Mouse (Mus musculus): ENCODE data around the gene Arl3. TPM values are rescaled to one million over a fixed set of nuclear protein-coding genes. Genes with fewer than 3 reads are reported as not detected.

Gene Arl3
- 100 to 1,000 TPM; 111 to 121 TPM for total RNA-seq (2021)
- long read RNA-seq, experiment 1, transcript Arl3-201 (6 exons, 843 nt) = major isoform, 14 of 17 reads
- long read RNA-seq, experiment 1, partial matches to known transcripts = 1 of 17 reads
- long read RNA-seq, experiment 1, other reads (novel, unspliced or antisense) = 2 of 17 reads
- long read RNA-seq, experiment 2, transcript Arl3-201 (6 exons, 843 nt) = major isoform, 31 of 43 reads
- long read RNA-seq, experiment 2, partial matches to known transcripts = 3 of 43 reads
- long read RNA-seq, experiment 2, other reads (novel, unspliced or antisense) = 8 of 43 reads

DNA sequence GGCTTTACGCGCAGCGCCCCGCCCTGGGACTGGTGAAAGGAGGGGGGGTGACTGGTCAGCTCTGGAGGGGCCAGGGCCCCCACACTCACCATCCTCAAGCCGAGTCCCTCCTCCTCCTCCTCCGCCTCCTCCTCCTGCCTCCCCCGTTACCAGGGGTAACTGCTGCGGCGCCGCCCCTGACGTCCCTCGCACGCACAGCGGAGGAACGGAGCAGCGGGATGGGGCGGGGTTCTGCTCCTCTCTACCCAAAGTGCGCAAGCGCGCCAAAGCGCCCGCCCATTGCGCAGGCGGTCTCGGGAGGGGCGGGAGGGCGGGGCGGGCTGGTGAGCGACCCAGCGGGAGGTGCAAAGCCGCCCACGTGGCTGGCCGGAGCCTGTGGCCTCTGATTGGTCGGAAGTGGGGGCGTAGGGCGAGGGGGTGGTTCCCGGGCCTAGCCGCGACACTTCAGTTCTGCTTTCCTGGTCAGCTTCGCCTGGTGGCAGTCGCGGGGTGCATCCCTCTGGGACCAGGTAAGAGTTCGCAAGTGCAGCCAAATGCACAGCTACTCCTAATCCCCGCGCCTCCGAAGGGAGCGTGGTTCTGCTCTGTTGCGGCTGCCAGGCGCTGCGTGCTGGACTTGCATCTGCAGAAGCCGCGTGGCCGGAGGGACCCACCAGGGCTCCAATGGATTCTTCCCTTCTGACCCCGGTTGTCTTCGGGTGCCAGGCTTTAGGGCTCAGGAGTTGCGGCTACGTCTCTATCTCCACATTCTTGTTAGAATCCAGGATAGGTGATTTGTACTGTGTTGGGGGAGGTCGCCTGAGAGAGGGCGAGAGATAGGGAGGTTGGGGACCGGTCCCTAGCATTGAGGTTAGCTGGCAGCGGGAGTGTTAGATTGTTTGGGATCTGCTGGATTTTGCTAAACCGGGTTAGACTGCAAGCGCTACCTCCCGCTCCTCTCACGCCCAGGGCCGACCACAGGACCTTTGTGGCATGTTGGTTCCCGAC, at the start of gene Arl3, which contains the start of gene Sfxn2:
Gene Arl3, minus strand, starts transcription at position 248 of the 987 bp plus-strand sequence.
Gene Sfxn2, plus strand, starts transcription at position 415 of the 987 bp plus-strand sequence.
- peak; percentile 91 to 95 for DNase-seq (ENCODE audit: low spot score in 2 of 2)

DNA sequence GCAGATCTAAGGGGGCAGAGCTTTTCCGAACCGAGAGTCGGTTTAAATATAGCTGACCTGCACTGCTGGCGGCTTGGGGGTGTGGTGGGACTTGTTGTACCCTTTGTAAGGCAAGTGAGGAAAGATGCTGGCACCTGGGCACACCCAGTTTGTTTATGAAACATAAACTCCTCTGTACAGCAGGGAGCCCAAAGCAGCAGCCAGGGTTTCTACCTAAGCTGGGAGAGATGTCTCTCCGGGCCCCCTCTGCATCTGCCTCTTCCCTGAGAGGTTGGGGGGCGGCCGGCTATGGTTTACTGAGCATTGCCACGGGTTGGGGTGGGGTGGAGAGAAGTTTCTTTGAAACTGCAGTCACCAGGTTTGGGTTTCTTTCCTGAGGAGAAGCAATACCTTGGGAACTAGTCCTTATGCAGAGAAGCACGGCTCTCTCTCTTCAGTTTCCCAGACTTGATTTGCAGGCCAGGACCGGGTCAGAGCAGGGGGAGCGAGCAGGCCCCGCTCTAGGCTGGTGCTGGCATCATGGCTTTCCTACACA, 49.7 kb upstream of the Arl3 start:
- no peak for DNase-seq (ENCODE audit: low spot score in 2 of 2)

DNA sequence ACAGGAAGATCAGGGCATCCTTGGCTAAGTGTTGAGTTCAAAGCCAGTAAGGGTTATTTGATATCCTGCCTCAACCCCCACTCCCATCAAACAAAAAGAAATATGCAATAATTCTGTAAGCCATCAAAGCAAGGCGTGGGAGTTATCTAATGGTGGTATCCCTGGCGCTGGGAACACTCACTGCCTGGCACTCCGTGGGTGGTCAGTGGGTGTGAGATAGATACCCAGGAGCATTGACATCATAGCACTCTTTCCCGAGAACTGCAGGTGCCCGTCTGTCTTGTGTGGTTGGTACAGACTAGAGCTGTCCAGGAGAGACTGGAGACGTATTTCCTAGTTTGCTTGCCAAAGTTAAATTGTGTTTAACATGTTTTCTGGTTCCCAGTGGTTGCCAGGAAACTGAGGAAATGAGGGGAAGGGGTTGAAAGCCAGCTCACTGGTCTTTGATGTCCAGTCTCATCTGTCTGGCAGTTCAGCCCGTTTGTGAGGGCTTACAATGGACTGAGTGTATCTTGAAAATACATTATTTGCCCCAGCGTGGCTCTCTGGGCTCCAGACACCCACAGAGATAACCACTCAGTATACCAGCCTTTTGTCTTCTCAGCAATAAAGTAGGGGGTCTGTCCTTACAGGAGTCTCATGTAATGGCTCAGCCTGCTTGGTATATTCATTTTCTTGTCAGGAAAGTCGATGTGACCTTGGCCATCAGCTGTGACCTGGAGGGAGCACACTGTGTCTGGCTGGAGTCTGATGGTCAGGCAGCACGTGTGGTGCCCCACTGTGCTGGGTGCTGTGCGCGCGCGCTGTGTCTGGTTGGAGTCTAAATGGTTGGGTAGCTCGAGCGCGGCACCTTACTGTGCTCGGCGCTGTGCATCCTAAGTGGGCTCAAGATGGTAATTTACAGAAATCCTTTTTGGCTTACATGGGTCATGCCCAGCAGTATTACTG, 48.5 kb upstream of the Arl3 start:
- no peak for DNase-seq (ENCODE audit: low spot score in 2 of 2)

DNA sequence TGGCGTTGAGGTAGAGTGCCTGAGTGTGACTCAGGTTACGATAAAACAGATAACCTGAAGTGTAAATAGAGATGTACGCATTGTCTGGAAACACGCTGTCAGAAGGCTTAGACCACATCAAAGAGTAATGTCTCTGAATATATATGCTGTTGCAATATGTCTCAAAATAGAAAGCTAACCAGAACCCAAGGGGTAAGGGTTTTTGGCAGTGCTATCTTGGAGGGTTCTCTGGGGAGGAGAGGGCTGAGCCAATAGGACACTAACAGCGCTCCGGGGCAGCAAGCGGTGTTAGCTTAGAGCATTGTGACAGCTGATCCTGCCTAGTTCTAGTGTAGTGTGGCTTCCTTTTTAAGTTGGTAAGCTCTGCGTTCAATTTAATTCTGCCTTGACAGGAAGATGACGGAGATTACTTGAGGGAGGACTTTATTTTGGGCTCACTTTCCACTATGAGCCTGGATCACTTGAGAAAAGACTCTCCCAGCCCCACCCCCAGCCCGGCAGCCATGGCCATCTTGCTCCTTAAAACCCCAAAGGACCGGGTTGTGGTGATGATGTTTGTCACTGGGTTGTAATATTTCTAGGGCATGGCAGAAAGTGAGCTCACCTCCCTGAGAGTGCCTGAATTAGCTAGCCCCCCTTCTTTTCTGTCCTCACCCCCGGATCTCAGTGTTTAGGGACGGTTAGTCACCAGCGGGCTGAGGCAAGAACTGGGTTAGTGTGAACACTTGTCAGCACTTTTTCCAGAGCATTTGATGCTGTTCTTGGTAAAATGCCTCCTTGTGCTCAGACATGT, 47.2 kb upstream of the Arl3 start:
- no peak for DNase-seq (ENCODE audit: low spot score in 2 of 2)

DNA sequence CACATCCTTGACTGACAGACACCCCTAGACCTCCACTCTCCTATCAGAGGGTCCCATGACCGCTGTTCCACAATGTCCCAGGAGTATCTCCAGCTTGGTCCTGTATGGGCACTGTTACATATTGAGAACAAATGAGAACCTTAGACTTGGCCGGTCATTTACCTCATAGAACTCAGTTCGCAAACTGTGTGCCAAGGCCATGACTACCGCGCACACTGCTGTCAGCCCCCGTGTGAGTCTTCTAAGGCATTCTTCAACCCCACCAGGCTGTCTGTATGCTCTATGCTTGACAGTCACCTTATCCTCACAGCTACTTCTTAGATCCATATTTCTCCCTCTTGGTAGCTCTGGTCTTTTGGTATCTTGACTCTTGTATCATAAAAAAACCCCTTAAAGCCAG, 46.5 kb upstream of the Arl3 start:
- DNase-seq (ENCODE audit: low spot score in 2 of 2) = no peak

DNA sequence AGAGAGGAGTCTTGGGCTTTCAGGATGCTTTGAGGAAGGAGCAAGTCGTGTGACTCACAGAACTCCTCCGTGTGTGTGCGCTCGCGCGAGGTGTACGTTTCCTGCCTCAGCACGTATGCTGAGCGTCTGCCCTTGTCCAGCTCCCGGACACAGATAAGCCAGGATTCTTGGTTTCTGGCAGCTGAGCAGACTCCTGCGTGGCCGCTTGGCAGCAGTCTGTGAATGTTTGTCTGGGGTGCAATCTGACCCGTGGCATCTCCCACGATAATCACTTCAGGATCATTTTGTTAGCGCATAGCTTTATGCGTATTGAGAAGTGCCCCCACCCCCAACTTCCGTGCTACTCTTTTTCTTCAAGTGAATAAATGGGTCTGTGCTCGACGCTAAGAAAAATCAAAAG, 46.0 kb upstream of the Arl3 start:
- DNase-seq (ENCODE audit: low spot score in 2 of 2) = no peak

DNA sequence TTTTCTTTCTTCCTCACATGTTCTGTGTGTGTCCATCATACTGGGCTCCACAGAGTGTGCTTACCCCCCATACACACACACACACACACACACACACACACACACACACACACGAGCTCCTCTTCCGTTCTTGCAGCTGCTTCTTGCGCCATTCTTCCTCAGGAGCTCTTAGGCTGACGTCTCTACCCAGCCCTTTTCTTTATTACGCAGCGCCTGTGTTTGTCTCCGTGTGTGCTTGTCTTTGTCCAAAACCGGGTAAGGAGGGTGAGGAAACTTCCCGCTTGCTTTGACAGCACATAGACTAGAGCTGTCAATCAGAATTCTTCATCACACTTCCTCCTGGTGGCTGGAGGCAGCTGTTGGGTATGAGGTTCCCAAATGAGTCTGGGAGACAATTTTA, 45.3 kb upstream of the Arl3 start:
- no peak for DNase-seq (ENCODE audit: low spot score in 2 of 2)

DNA sequence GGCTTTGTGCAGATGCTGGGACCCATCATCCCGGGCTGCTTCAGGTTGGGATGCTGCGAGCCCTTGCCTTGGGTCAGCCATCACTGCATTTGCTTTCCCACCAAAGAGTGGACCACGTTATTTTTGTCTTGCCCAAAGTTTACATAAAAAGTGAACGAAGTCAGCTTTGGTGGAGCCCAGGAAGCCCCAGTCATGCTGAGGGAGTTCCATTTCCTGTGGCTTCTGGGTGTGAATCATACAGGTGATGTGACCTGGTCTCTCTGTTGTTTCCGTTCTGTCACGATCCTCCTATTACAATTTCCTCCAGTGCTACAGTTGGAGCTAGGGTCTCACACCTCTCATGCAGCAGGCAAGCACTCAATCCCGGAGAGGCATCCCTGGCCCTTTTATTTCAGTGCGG, 44.4 kb upstream of the Arl3 start:
- DNase-seq (ENCODE audit: low spot score in 2 of 2) = no peak

DNA sequence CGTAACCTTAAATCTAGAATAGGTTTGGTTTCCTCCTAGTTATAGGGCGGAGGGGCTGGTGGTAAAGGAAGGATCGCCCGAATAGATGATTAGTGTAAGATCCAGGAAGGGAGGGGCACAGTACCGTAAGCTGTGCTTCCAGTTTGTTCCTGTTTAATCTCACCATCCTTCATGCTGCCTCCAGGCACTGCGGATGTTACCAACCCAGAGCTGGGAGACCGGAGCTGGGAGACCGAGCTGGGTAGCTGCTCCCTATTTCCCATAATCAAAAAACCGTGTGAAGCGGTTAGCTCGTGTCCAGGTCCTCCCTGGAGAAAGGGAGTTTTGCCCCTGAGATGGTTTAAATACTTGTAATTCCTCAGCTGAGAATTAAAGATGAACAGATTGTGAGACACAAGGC, 43.4 kb upstream of the Arl3 start:
- DNase-seq (ENCODE audit: low spot score in 2 of 2) = no peak

DNA sequence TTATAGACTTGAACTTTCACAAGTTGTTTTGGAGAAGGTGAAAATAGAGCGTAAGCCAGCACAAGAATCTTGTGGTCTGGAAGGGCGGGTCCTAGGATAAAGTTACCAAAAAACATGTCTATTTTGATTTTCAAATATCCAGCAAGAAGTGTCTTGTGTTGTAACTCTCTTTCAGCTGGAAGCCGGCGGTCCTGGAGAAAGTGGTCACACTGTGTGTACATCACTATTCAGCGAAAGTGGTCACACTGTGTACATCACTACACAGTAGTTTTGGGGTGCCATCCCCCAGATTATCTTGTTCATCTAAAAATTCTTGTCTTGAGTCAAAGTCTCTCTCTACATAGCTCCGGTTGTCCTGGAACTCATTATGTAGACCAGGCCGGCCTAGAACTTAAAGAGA, 35.2 kb upstream of the Arl3 start:
- no peak for DNase-seq (ENCODE audit: low spot score in 2 of 2)

DNA sequence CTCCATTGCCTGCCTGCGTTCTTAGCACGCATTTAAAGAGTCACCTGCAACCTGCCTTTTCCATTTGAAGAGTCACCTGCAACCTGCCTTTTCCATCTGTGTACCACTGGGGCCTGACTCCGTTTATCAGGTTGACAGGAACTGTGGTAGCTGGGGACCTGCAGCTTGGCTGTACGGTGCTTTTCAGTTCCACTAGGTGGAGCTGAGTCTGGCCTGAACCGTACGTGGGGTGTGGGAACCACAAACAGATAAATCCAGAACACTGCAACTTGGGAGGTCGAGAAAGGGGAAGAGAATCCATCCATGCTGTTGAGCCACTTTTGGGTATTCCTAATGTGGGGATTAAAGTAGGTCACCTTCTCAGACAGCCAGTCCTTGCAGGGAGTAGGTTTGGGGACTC, 34.4 kb upstream of the Arl3 start:
- DNase-seq (ENCODE audit: low spot score in 2 of 2) = no peak

DNA sequence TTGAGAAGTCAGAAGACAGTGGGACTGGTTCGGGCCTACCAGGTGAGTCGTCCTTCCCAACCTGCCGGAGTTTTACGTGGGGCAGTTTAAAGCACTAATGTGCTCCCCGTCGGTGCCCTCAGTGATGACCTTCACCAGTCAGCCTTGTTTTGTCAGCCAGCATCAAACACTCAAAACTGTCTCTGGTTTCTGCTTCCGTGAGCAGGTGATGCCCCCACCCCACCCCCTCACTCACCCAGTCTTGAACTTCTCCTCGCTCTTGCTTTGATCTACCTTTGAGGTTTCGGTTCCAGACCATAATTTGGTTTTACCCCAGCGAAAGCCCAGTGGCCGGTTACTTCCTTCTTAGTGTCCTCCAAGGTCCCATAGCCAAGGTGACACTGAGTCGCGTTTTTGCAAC, 33.7 kb upstream of the Arl3 start:
- DNase-seq (ENCODE audit: low spot score in 2 of 2) = no peak

DNA sequence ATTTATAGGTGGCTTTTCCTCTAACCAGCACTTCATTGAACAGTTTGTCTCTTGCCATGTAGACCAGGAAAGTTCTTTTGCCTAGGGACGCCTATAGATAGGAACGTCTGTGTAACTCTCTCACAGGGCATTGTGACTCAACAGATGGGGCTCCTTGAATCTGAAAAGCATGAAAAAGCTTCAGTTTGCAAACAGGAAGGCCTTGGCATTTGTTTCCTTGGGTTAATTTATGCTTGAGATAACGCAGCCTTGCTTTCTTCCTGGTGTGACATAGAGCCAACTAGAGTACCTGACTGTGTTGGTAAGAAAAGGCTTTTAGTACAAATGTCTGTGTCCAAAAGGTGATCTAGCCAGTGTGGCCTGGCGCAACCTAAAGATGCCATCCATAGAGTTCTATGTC, 29.4 kb upstream of the Arl3 start:
- no peak for DNase-seq (ENCODE audit: low spot score in 2 of 2)

DNA sequence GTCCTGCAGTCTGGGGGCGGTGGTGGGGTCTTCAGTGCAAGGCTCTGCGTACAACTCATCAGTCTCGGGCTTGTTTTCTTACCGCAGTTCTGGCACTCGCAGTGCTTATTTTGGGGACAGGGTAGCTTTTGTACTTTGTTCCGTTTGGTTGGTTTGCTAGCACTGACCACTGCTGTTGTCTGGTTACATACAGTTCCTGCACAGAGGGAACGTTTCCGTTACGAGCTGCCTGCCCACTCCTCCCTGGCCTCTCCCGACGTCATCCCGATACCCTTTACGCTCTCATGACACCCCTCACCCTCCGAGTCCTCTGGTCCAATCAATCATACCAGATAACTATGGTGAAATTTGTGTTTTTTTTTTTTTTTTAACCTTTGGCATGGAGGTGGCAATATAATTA, 28.5 kb upstream of the Arl3 start:
- DNase-seq (ENCODE audit: low spot score in 2 of 2) = no peak

DNA sequence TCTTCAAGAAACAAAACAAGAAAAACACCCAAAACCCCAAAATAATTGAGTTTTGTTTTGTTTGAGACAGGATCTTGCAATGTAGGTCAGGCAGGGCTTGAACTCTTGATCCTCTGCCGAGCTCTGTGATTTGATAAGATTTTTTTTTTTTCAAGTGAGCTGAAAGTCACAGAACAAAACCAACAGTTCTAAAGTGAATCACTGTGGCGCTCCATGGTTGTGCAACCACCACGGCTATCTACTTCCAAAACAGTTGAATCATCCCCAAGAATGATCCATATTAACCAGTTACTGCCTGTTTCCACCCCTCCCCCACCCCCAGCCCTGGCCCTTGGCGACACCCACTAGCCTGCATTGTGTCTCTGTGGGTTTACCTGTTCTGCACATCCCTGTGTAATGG, 27.4 kb upstream of the Arl3 start:
- DNase-seq (ENCODE audit: low spot score in 2 of 2) = no peak

DNA sequence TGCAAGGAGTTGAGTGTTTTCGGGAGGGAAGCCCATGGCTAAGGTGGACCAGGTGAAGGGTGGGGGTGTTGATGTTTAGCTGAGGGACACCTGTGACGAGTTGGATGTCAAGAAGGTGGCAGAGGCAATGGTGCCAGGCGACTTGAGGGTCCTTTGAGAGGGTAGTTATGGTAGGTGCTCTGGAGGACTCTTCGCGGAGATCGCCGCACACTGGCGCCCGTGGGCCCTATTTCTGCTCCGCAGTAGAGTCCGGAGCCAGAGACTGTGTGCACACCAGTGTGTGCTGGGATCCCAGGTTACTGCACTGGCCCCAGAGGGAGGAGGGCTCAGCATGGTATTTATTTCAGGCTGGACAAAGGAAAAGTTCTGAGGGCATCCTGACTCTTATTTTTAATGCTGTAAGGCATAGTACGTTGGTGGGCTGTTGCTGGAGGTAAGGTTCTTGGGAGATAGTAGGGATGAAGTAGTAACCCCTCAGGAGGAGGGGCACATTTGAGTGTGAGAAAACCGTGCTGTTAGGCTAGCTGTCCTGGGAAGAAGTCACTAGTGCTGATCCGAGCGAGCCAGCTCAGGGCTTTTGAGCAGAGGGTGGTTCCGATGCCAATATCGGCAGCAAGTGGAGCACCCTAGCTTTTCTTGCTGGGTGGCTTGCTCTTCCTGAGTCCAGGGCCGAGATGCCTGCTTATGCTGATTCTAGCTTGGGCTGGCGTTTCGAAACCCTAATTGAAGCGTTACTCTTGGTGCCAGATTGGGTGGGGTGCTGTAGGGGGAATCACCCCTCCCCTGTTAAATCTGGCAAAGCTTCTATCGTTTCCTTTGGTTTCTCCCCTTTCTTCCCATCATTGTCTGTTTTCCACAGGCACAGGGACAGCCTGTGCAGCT, 26.6 kb upstream of the Arl3 start:
- peak; percentile 23 to 43 for DNase-seq (ENCODE audit: low spot score in 2 of 2)

DNA sequence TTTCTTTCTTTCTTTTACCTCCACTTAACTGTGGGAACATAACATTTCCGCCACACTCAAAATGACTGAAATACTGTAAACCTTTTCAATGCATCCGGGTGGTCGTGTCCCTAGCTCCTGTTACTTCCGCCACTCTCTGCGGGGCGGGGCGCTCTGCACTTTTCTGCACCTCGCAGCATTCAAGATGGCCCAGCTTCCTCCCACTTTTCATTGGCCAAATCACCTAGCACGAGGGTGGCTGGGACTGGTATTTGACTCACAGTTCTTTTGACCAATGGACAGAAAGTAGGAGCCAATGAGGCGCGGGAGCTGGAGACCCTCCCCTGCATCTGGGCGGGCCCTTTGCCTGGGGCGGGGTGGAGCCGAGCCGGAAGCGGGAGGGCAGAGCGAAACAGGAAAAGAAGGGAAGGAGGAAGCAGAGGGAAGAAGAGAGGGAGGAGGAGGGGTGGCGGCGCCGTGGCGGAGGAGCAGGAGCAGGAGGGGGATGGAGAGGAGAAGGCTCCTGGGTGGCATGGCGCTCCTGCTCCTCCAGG, 25.8 kb upstream of the Arl3 start, which contains the start of gene Wbp1l:
Gene Wbp1l, plus strand, starts transcription at position 365 of the 533 bp plus-strand sequence.
- peak; percentile 95 to 99 for DNase-seq (ENCODE audit: low spot score in 2 of 2)

DNA sequence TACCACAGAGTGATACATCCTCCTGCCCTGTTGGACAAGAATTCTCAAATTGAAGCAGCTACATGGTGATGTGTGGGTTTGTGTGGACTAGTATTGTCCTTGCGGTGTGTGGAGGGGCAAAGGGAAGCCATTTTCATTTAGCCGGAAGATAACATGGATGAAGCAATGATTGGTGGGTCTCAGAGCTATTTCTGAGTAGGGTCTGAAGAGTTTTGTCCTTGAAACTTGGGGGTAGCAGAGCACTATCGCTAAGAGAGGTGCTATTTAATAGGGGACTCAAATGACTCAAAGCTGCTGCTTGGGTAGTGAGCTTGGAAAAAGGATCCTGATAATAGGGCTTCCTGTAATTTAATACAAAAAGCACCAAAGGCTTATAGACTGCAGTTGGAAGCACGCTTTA, 25.2 kb upstream of the Arl3 start:
- no peak for DNase-seq (ENCODE audit: low spot score in 2 of 2)

Data from layer of hippocampus, postnatal 14 days (tissue).